Mouse (Mus musculus) hindlimb bud, embryonic 11.5 days (tissue): ENCODE data around the gene Gas6.

Experiments used
- DNase-seq: peaks from one replicate; pipeline ENCODE4 v3.0.0-alpha.2; 2012; ENCODE audit warnings: low read depth, low spot score; ENCODE audit errors: extremely low spot score

Gene Gas6

GRCm38 (mm10) chr8:13461843-13462242 lies 32.4 kb downstream of the Gas6 start:
- DNase-seq: no peak

- DNase-seq: no peak
Observed at GRCm38 (mm10) chr8:13461085-13461765, 33.1 kb downstream of the Gas6 start.

- no peak for DNase-seq
Observed at GRCm38 (mm10) chr8:13459431-13459830, 34.9 kb downstream of the Gas6 start.

GRCm38 (mm10) chr8:13455295-13455694 lies 39.0 kb downstream of the Gas6 start:
- DNase-seq: no peak

GRCm38 (mm10) chr8:13454341-13455113 lies 39.8 kb downstream of the Gas6 start:
- no peak for DNase-seq

- no peak for DNase-seq
Observed at GRCm38 (mm10) chr8:13451747-13452277, 42.5 kb downstream of the Gas6 start.

GRCm38 (mm10) chr8:13448145-13448544 lies 46.1 kb downstream of the Gas6 start:
- peak; percentile 20 for DNase-seq

GRCm38 (mm10) chr8:13446456-13446855 lies 47.8 kb downstream of the Gas6 start:
- DNase-seq: no peak

- DNase-seq: no peak
Observed at GRCm38 (mm10) chr8:13442152-13442551, 52.1 kb downstream of the Gas6 start.

- no peak for DNase-seq
Observed at GRCm38 (mm10) chr8:13437531-13437930, 56.8 kb downstream of the Gas6 start.

- DNase-seq: no peak
Observed at GRCm38 (mm10) chr8:13436052-13436451, 58.2 kb downstream of the Gas6 start.

- DNase-seq: no peak
Observed at GRCm38 (mm10) chr8:13434889-13435288, 59.4 kb downstream of the Gas6 start, which contains the start of gene Tmem255b. TSS of gene Tmem255b (plus strand) at chr8:13435189.

- DNase-seq: no peak
Observed at GRCm38 (mm10) chr8:13433130-13433529, 61.2 kb downstream of the Gas6 start.

GRCm38 (mm10) chr8:13430866-13431265 lies 63.4 kb downstream of the Gas6 start:
- DNase-seq: no peak

GRCm38 (mm10) chr8:13430412-13430811 lies 63.9 kb downstream of the Gas6 start:
- no peak for DNase-seq

GRCm38 (mm10) chr8:13428156-13428555 lies 66.1 kb downstream of the Gas6 start:
- no peak for DNase-seq

GRCm38 (mm10) chr8:13427351-13427750 lies 66.9 kb downstream of the Gas6 start:
- DNase-seq: no peak

GRCm38 (mm10) chr8:13420970-13421369 lies 73.3 kb downstream of the Gas6 start:
- DNase-seq: no peak

- DNase-seq: no peak
Observed at GRCm38 (mm10) chr8:13419111-13419639, 75.1 kb downstream of the Gas6 start.

- no peak for DNase-seq
Observed at GRCm38 (mm10) chr8:13415879-13416278, 78.4 kb downstream of the Gas6 start.
